Comparison of ENCODE assay signal across 9 mouse cellular contexts in genomic region chr9:31253311-31253734, GRCm38 (mm10). TPM values are rescaled to one million over a fixed set of nuclear protein-coding genes. Genes with fewer than 3 reads are reported as not detected.
A peak's percentile ranks its signal among the peaks of the same experiment; 100 is the strongest.
DNase-seq lines count a peak whose midpoint lies in the region; ATAC-seq and TF ChIP-seq lines count a peak whose summit lies in the region.
"Had no signal": no experiment of that assay in that cellular context is flagged by ENCODE, and none has a peak within 500 bp of the region (broad histone marks: within the 10 kb centered on the region; RNA-seq: fewer than 3 reads in every experiment).

No protein-coding gene starts in this region.

- H3K27me3 ChIP-seq in embryonic facial prominence, embryonic 15.5 days, result no peaks in the 10 kb centered on the region

- no peaks in the 10 kb centered on the region for H3K36me3 ChIP-seq in embryonic facial prominence, embryonic 15.5 days

- H3K9ac ChIP-seq in embryonic facial prominence, embryonic 15.5 days, result no peak overlapping the region

- DNase-seq in layer of hippocampus, adult 2 months (ENCODE audit: low spot score in 2 of 2), result no peak
- no peak for DNase-seq in layer of hippocampus, postnatal 36 days
- DNase-seq in induced T-regulatory cell, adult 2 months (ENCODE audit: low read depth), result peak; percentile 63
- DNase-seq in lung, adult 18-20 months, result peak; percentile 57 to 71
- DNase-seq in cerebellum, postnatal 36 days, result no peak
- no peak for DNase-seq in ovary, postnatal 10 days (ENCODE audit: low spot score)
- no peak for DNase-seq in natural killer cell, adult 2 months (ENCODE audit: low spot score in 2 of 2)

- peak overlapping the region; percentile 47; the same call in 1 of the 2 replicates for H3K27ac ChIP-seq in layer of hippocampus, adult 2 months
- H3K27ac ChIP-seq in embryonic facial prominence, embryonic 15.5 days (replicated peaks), result no peak overlapping the region
- H3K27ac ChIP-seq: macrophage had no signal

- ATAC-seq in embryonic facial prominence, embryonic 15.5 days (ENCODE audit: insufficient number of reproducible peaks, low FRiP score, low TSS enrichment, low read depth), result no peak

- peak overlapping the region; percentile 16; the same call in 1 of the 2 replicates for H3K4me3 ChIP-seq in layer of hippocampus, adult 2 months
- no peak overlapping the region for H3K4me3 ChIP-seq in embryonic facial prominence, embryonic 15.5 days (replicated peaks)

- TF ChIP-seq CTCF in layer of hippocampus, adult 2 months (conservative IDR thresholded peaks at IDR 0.05), result no peak

- H3K4me2 ChIP-seq in embryonic facial prominence, embryonic 15.5 days (replicated peaks), result 0 out of 2 replicates have a peak overlapping the region, but pooled peaks have one; percentile 6

- H3K4me1 ChIP-seq in embryonic facial prominence, embryonic 15.5 days, result no peaks in the 10 kb centered on the region

- WGBS in embryonic facial prominence, embryonic 15.5 days, result 43% methylated on average over 10 of the region's 10 CpGs

- no peaks in the 10 kb centered on the region for H3K9me3 ChIP-seq in embryonic facial prominence, embryonic 15.5 days (replicated peaks)

RNA-seq across cellular contexts. Expression of gene Prdm10, which starts 27.0 kb away (rescaled TPM):
- 10 to 100 TPM; 22.0 to 23.1 TPM for total RNA-seq in layer of hippocampus, adult 2 months (2021)
- 10 to 100 TPM; 22.6 to 23.4 TPM for total RNA-seq in layer of hippocampus, postnatal 36 days (2021)
- polyA plus RNA-seq in embryonic facial prominence, embryonic 15.5 days (2015; fragmentation: Nextera tagmentation; extraction: Ambion mirVana), result 4.4 and 5.4 TPM in 2 replicates

RNA-seq across cellular contexts. Expression of gene Aplp2, which starts 41.7 kb away (rescaled TPM):
- 100 to 1,000 TPM; 447 to 470 TPM for total RNA-seq in layer of hippocampus, adult 2 months (2021)
- 100 to 1,000 TPM; 440 to 478 TPM for total RNA-seq in layer of hippocampus, postnatal 36 days (2021)
- 287 and 290 TPM in 2 replicates for polyA plus RNA-seq in embryonic facial prominence, embryonic 15.5 days (2015; fragmentation: Nextera tagmentation; extraction: Ambion mirVana)

Comparison
In these comparisons a context has a peak if more than half of its experiments do, and no peak if none do; other contexts are left out.
1. DNase-seq: peak in induced T-regulatory cell, adult 2 months (single experiment) and lung, adult 18-20 months (2 of 2); none in layer of hippocampus, adult 2 months (0 of 2), layer of hippocampus, postnatal 36 days (0 of 2), cerebellum, postnatal 36 days (0 of 2), ovary, postnatal 10 days (single experiment) and natural killer cell, adult 2 months (0 of 2).